Comparison of ENCODE assay signal across 8 mouse cellular contexts in the genomic region with DNA sequence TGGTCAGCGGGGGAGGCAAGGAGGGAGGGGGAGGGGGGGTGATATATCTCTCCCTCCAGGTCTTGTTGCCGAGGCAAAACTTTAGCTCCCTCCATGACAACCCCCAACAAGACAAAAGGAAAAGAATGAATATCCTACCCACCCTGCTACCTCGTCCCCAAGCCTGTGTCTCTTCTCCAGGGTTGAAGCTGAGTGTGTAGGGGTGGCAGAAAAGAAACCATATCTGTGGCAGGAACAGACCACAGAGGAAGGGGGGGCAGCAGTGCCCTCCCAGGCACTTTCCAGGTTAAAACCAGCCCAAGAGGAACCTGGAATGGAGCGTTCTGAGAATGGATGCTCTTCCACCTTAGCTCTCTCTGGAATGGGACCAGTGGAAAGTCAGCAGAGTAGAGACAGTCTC. TPM values are rescaled to one million over a fixed set of nuclear protein-coding genes. Genes with fewer than 3 reads are reported as not detected.
DNase-seq lines count a peak whose midpoint lies in the region; ATAC-seq and TF ChIP-seq lines count a peak whose summit lies in the region.

A gene (plus strand): TSS at position 301 of the 400 bp plus-strand sequence.

- no peak for TF ChIP-seq EP300 in liver, postnatal 0 days (IDR thresholded peaks at IDR 0.05; ENCODE audit: low read depth)

- H3K27me3 ChIP-seq in embryonic facial prominence, embryonic 10.5 days (replicated peaks; ENCODE audit: low read depth, poor library complexity, severe bottlenecking): peaks cover 86% of the 10 kb centered on the region
- peaks cover 25% of the 10 kb centered on the region; the same call in 1 of the 2 replicates for H3K27me3 ChIP-seq in hindbrain, embryonic 13.5 days
- H3K27me3 ChIP-seq in liver, postnatal 0 days (ENCODE audit: insufficient read depth, low read length): peaks cover 91% of the 10 kb centered on the region

- peak within 1 kb of the TSS; percentile 95 for H3K9ac ChIP-seq in hindbrain, embryonic 13.5 days
- no peak within 1 kb of the TSS for H3K9ac ChIP-seq in liver, postnatal 0 days (replicated peaks)

- ATAC-seq in hindbrain, embryonic 13.5 days (ENCODE audit: low FRiP score): no peak
- ATAC-seq in liver, postnatal 0 days: no peak
- ATAC-seq in inflammation-experienced regulatory T-cells, adult 6 months: no peak

- H3K36me3 ChIP-seq in embryonic facial prominence, embryonic 10.5 days (replicated peaks): no peaks in the 10 kb centered on the region
- H3K36me3 ChIP-seq in hindbrain, embryonic 13.5 days: no peaks in the 10 kb centered on the region
- H3K36me3 ChIP-seq in liver, postnatal 0 days (replicated peaks; ENCODE audit: insufficient read depth, low read length): no peaks in the 10 kb centered on the region

- no peak for TF ChIP-seq CTCF in left cerebral cortex, adult 2 months (IDR thresholded peaks at IDR 0.05)
- no peak for TF ChIP-seq CTCF in liver, postnatal 0 days (IDR thresholded peaks at IDR 0.05; ENCODE audit: low read depth)

- H3K4me1 ChIP-seq in embryonic facial prominence, embryonic 10.5 days: peaks cover 85% of the 10 kb centered on the region
- H3K4me1 ChIP-seq in hindbrain, embryonic 13.5 days (replicated peaks): peaks cover 62% of the 10 kb centered on the region
- H3K4me1 ChIP-seq in liver, postnatal 0 days (ENCODE audit: insufficient read depth): peaks cover 27% of the 10 kb centered on the region

- H3K9me3 ChIP-seq in embryonic facial prominence, embryonic 10.5 days: no peaks in the 10 kb centered on the region
- H3K9me3 ChIP-seq in hindbrain, embryonic 13.5 days: no peaks in the 10 kb centered on the region
- no peaks in the 10 kb centered on the region for H3K9me3 ChIP-seq in liver, postnatal 0 days (ENCODE audit: low read length)

- H3K4me3 ChIP-seq in left cerebral cortex, adult 2 months: peak within 1 kb of the TSS; percentile 50
- peak within 1 kb of the TSS; percentile 89 for H3K4me3 ChIP-seq in embryonic facial prominence, embryonic 10.5 days
- peak within 1 kb of the TSS; percentile 76 for H3K4me3 ChIP-seq in hindbrain, embryonic 13.5 days
- no peak within 1 kb of the TSS for H3K4me3 ChIP-seq in liver, postnatal 0 days (ENCODE audit: low read depth, low read length)

- intact Hi-C loops in left cerebral cortex, adult 2 months (cut with DNase I): no loop called here

- H3K4me2 ChIP-seq in hindbrain, embryonic 13.5 days: peak within 1 kb of the TSS; percentile 86
- H3K4me2 ChIP-seq in liver, postnatal 0 days (ENCODE audit: low read depth, low read length): 0 out of 2 replicates have a peak within 1 kb of the TSS, but pooled peaks have one; percentile 15

- no peak within 1 kb of the TSS for H3K27ac ChIP-seq in left cerebral cortex, adult 2 months
- peak within 1 kb of the TSS; percentile 81 for H3K27ac ChIP-seq in embryonic facial prominence, embryonic 10.5 days (replicated peaks)
- peak within 1 kb of the TSS; percentile 99 for H3K27ac ChIP-seq in hindbrain, embryonic 13.5 days
- H3K27ac ChIP-seq in liver, postnatal 0 days (ENCODE audit: low read depth): no peak within 1 kb of the TSS

- no peak for DNase-seq in left cerebral cortex, adult 2 months (ENCODE audit: extremely low spot score in 1 of 2, low spot score in 2 of 2)
- DNase-seq in left cerebral cortex, adult 11 months (ENCODE audit: low spot score): no peak
- DNase-seq in embryonic facial prominence, embryonic 10.5 days (ENCODE audit: low spot score): no peak
- DNase-seq in liver, postnatal 0 days: no peak
- no peak for DNase-seq in T-cell, adult 2 months (ENCODE audit: low spot score)
- DNase-seq in c-Kit-positive CD71-positive TER-119-positive erythroid progenitor cells, embryonic 14.5 days (ENCODE audit: low spot score): no peak

- 31% methylated on average over 4 of the region's 4 CpGs for WGBS in embryonic facial prominence, embryonic 10.5 days
- 29% methylated on average over 4 of the region's 4 CpGs for WGBS in hindbrain, embryonic 13.5 days
- WGBS in liver, postnatal 0 days (ENCODE audit: insufficient replicate concordance): 29% methylated on average over 4 of the region's 4 CpGs

RNA-seq across cellular contexts. Expression of the gene that starts here (rescaled TPM):
- total RNA-seq in left cerebral cortex, adult 2 months (2021): 100 to 1,000 TPM; 271 to 291 TPM
- polyA plus RNA-seq in embryonic facial prominence, embryonic 10.5 days (2016; fragmentation: Nextera tagmentation; extraction: Ambion mirVana): 32.3 and 37.0 TPM in 2 replicates
- polyA plus RNA-seq in hindbrain, embryonic 13.5 days (2015; fragmentation: Nextera tagmentation; extraction: Ambion mirVana): 124 and 135 TPM in 2 replicates
- polyA plus RNA-seq in liver, postnatal 0 days (2015; fragmentation: Nextera tagmentation; extraction: Ambion mirVana): 0.38 and 0.58 TPM in 2 replicates
- under 1 TPM in 2 of 3 experiments, not detected in 1; 0.30 to 0.38 TPM for polyA plus RNA-seq in inflammation-experienced regulatory T-cells, adult 6 months (2017; shearing (Covaris generic))

Comparison
In these comparisons a context has a peak if more than half of its experiments do, and no peak if none do; other contexts are left out.
1. RNA of the gene that starts here (polyA plus RNA-seq): 124 to 135 TPM in hindbrain, embryonic 13.5 days and 32.3 to 37.0 TPM in embryonic facial prominence, embryonic 10.5 days; 0.38 to 0.58 TPM in liver, postnatal 0 days and 0.30 to 0.38 TPM in inflammation-experienced regulatory T-cells, adult 6 months; every median in the first group is over 10 times any median in the second.
2. H3K27ac ChIP-seq: peak in embryonic facial prominence, embryonic 10.5 days (single experiment) and hindbrain, embryonic 13.5 days (single experiment); none in left cerebral cortex, adult 2 months (single experiment) and liver, postnatal 0 days (single experiment).